Mouse (Mus musculus): ENCODE results near the gene Kpna6.

DNA sequence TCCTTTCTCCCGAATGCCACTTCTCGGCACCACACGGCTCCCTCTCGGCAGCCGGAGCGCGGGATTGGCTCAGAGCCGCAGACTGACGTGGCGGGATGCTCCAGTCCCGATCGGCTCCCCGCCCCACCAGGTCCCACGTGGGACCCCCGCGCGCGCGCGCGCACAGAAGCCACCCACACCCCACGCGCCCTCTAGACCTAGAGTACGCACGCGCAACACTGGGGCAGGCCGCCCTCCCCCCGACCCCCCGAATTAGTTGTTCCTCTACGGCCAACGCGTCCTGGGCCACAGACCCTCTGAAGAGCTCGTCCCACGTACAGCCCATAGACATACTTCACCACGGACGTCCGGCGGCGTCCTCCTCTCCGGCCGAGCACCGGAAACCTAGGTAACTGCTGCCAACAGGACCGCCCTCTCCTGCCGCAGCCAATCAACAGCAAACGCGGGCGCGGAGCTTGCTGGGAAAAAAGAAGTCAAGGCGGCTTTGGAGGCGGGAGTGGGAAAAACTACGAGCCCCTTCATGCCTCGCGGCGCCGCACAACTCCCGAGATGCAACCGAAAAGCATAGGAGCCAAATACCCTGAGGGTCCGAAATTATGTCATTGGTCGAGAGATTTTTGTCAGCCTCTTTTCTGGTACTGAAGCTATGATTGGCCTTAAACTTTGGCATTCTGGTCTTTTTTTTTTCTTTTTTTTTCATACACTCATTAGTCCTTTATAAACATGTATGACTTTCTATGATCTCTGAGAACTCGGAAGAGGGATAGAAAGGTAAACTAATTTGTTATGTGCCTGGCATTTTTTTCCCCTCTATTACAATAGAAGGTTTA, 31.7 kb downstream of the Kpna6 start, which contains the start of gene Txlna:
- no peak for TF ChIP-seq FLI1 (IDR thresholded peaks at IDR 0.05; ENCODE audit: low read length)
- TF ChIP-seq GATA1 (IDR thresholded peaks at IDR 0.05; ENCODE audit: borderline replicate concordance, low read length), result no peak

All from megakaryocyte, embryonic 14.5 days (primary cell).